Mouse (Mus musculus) mesoderm, embryonic 11.5 days (tissue): ENCODE results near the gene Psg22.
"Not testable (repeated sequence)": the region's sequence is repeated elsewhere in the genome, so short reads cannot be mapped to it uniquely, and the experiment has no call there.

Source experiments
- DNase-seq: peaks from one replicate; pipeline ENCODE4 v3.0.0-alpha.2; 2012; ENCODE audit warnings: low read depth, low spot score

Psg22 gene

DNA sequence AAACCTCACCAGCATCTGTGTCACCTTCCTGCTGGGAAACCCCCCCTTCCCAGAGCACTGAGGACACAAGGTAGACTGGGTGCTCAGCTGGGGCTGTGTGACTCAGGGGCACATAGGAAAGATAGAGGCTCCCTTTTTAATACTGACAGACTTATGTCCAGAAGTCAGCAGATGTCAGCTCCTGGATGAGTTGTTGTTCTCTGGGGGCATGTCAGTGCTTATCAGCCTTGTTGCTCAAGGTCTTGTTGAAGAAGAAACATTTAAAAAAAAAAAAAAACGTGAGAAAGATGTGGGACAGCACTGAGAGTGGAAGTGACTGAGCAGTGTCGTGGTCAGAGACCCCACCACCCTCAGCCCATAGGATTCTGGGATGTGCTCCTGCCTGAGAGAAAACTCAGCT lies at the start of gene Psg22:
Gene Psg22 (plus strand): TSS at position 301 of the 400 bp plus-strand sequence.
- DNase-seq, result no peak

DNA sequence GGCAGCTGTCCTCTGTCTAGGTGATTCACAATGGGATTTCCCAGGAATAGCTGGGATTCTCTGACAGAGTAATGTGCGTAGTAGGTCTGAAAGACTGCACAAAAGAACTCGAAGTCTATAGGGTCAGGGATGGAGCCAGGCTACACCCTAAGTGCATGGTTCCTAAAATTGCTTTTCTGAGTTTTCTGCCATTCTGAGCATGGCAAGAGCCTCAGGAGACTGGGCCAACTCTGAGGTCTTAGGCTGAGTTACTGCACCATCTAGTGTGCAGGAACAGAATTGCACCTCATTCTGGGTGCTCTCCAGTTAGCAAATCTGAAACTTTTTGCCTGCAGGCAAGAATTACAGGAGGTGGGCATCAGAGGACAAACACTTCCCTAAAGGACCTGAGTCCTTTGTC lies 38.1 kb upstream of the Psg22 start:
- peak; percentile 45 for DNase-seq

DNA sequence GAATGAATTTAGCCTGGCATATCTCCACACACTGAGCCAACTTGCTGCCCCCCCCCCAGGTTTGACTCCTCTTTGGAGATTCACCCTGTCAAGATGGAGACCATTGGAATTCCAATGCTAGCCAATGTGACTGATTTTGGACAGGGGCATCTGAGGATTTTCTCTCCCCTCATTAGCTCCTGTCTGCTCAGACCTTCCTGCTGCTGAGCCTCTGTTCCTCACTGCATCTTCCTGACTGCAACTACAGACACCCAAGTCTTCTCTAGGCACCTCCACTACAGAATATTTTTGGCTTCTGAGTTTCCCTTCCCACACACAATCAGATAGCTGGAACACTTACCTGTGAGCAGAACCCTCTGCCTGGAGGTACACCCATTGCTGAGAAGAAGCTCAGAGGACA lies 32.3 kb upstream of the Psg22 start:
- DNase-seq, result no peak

DNA sequence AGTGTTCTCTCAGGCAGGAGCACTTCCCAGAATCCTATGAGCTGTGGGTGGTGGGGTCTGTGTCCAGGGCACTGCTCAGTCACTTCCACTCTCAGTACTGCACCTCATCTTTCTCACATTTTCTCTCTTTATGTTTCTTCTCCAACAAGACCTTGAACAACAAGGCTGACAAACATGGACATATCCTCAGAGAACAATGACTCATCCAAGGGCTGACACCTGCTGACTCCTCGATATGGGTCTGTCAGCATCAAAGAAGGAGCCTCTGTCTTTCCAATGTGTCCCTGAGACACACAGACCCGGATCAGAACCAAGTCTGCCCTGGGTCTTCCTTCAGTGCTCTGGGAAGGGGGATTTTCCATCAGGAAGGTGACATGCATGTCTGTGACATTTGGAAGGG lies 31.8 kb upstream of the Psg22 start, which contains the start of gene Psg20:
Gene Psg20 (minus strand): TSS at position 101 of the 400 bp plus-strand sequence.
- no peak for DNase-seq

DNA sequence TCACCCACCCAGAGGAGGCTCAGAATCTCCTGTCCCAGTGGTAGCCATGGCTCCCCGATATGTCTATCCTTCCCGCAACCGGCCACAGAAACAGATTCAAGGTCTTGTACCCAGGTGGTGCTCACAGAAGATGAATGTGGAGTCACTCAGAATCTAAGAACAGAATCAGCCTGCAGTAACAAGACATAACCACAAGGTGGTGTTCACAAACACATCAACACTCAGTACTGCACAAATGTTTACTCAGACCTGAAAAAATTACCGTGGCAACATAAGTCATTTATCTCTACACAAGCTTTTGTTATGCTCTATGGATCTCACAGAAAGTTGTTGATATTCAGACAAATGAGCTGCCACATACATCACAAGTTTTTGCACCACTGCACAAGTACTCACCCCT lies 7.6 kb upstream of the Psg22 start:
- not testable (repeated sequence) for DNase-seq

DNA sequence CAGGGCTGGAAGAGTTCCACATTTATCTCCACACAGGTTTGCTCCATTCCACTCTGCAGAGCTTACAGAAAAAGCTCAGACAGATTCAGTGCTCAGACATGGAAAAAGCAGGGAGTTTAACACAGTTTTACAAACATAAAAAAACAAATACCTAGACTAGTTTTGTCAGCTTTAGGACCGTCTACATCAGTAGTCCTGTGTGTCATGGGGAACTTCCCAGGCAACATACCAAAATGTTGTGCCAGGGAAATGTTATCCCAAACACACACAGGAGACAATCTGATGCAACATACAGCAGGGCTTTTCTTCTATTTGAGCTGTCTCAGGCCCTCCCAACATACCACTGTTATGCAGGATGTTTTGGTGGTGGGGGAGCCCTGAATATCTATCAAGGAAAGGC lies 7.0 kb upstream of the Psg22 start:
- no peak for DNase-seq

DNA sequence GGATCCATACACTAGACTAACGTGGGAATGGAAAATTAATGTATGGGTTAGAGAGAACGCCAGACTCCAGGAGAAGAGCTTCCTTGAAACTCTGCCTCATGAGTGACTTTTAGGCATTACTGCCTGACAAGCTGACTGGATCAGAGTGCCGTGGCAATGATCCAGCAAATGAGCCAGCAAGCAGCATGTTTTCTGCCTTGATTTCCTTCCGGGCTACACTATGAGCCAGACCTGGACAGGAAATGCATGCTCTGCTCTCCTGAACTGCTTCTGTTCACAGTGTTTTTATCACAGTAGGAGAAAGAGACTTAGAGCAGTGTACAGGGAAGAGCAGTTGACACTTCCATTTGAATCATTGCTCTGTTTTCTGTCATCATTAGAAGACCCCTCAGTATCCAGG lies 2.3 kb upstream of the Psg22 start:
- no peak for DNase-seq

DNA sequence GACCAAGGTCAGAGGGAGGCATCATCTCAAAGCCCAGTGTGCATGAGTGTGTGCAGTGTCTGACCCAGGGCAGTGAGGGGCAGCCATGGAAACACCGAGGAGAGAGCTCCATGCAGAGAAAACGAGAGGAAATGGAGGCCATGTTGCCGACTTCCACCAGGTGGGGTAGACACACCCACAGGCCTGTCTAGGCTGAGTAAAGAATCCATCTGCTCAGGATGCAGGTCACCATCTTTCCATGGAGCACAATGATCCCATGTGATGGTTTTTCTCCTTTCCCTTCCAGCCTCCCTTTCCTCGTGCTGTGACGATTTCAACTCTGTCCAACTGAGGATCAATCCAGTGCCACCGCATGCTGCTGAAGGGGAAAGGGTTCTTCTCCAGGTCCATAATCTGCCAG lies 6.1 kb downstream of the Psg22 start:
- no peak for DNase-seq

DNA sequence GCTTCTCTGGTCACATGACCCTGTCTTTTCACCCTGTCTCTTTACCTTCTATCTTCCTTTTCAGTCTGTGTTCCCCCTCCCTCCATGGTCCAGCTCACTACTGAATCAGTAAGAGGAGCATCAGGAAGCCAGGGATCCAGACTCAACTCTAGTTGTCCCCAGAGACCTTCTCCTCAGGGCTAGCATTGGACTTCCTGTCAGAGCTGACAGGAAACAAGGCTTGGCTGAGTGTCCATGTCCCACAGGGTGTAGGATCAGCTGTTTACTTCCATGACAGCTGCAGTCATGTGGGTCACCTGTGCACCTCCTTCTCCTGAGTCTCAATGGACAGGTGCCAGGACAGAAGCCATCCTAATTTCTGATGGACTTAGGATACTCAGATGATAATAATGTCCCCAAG lies 8.0 kb downstream of the Psg22 start:
- not testable (repeated sequence) for DNase-seq

DNA sequence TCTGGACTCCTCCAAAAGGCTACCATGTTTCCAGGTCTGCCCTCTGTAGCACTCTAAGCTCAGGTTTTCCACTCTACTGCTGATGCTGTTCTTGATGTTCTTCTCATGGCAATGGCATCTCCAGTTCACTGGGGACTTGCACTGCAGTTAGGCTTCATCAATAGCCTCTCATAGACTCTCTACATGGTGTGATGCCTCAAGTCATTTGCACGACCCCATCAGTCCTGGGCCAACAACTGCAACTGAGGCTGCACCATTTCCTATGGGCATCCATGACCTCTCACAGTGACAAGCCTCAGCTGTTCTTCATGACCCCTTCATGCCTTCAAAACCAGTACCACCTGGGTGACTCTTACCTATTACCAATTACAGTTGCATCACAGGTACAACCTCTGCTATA lies 10.5 kb downstream of the Psg22 start:
- no peak for DNase-seq

DNA sequence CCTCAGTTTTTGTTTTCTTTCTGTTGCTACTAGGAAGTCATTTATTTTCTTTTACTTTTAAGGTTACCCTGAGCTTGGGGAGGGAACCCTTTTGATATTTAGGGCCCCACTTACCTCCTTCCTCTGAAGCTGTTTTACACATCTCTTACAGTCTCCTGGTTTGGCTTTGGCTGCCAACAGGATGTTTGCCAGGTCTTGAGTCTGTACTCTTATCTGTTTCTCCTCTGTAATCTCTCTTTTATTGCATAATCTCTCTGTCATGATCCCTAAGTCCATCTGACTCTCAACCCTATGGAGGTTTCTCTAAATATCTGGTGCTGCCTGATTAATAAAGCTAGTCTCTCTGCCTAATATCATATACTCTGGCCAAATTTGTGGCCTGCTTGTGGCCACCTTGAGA lies 15.2 kb downstream of the Psg22 start:
- no peak for DNase-seq

DNA sequence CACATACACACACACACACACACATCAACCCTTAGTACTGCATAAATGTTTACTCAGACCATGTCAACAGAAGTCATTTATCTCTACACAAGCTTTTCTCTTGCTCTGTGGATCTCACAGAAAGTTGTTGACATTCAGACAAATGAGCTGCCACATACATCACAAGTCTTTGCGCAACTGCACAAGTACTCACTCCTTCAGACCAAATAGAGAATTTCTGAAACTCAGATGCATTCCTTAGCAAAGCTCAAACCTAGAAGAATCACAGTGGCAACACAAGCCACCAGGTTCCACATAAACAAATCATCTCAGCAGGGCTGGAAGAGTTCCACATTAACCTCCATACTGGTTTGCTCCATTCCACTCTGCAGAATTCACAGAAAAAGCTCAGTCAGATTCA lies 16.6 kb downstream of the Psg22 start:
- DNase-seq, result no peak

DNA sequence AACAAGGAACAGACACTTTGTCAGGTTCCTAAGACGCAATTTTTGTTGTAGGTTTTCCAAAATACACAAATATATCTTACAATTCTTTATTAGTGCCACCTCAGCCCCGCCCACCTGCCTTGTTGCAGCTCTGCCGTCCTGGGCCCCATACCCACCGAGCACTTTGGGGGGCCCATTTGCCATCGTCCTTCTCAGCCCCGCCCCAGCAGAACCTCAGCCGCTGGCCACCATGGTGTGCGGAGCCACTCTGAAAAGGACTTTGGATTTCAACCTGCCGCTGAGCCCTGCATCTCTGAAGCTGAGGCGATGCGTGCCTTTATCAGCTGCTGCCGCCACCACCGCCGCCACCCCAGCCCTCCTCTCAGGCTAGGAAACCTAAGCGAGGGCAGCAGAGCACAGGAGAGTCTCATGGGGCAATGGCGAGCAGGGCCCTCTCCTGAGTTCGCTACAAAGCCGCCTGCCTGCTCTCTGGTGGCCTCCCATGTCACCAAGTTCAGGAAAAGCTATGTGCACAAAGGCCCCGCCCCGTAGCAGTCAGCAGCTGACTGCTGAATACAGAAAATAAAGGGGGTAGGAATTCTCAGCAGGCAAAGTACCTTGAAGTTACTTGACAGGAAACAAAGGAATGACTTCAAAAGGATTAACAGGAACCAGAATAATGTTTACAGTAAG lies 28.4 kb downstream of the Psg22 start:
- peak; percentile 43 for DNase-seq

DNA sequence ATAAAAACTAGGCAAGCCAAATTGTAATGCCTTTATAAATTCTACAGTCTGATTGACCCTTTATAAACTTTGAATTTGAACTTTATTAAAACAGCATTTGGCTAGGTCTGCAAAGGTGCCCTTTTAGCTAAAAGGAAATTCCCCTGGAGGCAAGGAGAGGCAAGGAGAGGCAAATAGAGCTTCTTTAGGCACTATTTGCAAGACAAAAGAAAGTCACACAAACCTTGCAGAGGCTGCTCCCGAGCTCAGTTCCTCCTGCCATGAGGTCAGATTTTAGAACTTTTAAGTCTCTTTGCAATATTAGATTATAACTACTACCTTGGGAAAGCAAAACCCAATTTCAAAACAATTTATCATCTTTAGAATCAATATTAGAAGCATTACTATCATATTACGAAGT lies 29.5 kb downstream of the Psg22 start:
- DNase-seq, result not testable (repeated sequence)

DNA sequence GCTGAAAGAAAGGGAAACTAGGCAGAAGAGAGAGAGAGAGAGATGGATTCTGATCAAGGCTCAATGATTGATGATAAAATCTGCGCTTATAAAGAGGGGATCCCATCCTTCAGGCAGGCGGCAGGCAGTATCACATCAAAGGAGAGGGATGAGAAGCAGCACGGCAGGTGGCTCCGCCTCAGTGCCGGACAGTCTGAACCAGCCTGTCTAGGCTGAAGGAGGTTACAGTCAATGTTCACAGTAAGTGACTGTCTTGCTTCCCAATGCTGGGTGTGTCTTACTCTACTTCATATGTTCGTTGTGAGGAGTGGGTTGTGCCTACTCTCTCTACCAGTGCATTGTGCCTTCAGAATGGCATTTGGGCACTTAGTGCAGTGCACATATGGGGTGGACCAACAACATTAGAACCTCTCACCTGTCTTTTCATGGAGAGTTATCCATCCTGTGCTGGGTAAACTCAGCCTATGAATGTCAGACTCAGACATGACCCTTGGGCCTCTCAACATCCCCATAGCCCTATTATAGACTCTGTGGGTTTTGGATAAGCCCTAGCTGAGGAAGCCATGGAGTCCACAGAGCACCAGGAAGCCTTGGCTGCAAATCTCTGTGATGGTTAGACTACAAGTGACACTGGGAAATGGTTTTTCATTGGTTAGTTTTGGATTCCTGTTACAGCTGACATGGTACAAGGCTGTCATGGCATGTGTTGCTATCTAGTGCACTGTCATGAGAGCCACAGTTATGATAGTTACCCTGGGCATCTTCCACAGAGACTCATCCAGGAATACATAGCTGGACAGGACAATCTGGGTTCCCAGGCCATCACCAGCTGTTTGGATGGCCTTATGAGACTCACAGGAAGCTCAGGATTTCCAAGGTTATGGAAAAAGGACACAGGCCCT lies 31.4 kb downstream of the Psg22 start:
- no peak for DNase-seq

DNA sequence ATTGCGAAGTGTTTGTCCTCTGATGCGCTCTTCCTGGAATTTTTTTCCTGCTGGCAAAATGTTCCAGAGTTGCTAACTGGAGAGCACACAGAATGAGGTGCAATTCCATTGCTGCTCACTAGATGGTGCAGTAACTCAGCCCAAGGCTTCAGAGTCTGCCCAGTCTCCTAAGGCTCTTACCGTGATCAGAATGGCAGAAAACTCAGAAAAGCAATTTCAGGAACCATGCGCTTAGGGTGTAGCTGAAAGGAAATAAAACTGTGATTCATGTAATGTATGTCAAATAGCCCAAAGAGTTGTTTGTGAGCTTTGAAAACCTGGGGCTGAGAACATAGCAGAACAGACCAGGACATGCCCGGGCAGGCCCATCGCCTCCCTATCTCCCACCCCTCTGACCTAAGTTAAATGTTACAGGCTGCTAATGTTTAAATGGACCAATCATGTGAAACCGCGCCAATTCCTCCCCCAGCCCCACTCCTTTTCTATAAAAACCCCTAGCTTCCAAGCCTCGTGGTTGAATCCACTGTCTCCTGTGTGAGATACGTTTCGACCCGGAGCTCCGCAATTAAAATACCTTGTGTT lies 32.1 kb downstream of the Psg22 start:
- DNase-seq, result peak; percentile 63

DNA sequence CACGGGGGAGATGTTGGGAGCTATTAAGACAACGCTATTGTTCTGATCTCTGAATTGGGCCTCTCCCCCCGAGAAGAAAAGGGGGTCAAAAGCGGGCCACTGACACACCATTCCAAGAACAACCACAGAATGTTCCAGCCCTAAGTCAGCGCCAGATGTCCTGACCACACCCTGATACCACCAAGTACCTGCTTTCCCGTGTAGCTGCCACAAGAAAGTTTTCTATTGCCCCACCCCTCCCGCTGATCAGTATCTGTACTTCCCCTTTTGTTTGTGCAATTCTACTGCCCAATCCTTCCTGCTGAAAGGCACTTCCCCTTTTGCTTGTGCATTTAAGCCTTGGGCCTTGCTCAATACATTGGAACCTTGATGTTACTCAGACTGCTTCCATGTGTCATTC lies 42.3 kb downstream of the Psg22 start:
- DNase-seq, result not testable (repeated sequence)

DNA sequence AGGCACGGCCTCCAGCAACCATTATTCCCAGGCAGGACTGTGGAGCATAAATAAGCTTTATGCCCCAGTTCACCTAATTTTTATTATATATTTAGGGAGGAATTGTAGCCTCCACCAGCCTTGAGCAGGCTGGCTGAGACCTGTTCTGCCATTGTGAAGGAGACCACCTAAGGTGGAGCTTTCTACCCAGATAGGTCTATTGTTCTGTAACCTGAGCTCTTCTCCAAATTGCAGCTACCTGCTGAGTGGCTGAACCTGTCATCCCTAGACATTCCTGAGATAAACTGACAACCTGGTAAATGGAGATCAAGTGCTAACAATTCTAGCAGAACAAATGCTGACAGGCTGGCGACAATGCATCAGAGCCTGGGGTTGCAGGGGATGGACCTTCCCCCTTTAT lies 45.0 kb downstream of the Psg22 start:
- not testable (repeated sequence) for DNase-seq
